Mouse (Mus musculus): ENCODE data around the gene Exoc6b.

DNA sequence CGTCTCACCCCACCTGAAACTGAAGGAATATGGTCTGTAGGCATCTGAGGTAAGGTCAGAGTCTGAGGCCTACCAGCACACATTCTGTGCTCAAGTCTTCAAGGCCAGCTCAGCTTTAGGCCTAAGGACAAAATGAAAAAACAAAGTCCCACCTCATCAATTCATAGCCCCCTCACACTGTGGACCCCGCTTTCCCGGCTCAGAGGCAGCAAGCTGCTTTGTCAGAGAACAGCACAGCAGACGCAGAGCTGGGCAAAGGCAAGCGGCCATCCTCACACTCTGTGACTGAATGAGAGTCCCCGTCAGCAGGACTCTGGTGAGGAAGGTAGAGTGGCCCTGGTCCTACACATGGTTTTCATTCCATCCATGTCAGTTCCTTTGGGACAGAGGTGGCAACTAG is 450.1 kb downstream of the Exoc6b start:
- no peak for TF ChIP-seq POLR2A (IDR thresholded peaks at IDR 0.05; ENCODE audit: extremely low read depth, insufficient read depth, low read length)
- TF ChIP-seq CTCF (IDR thresholded peaks at IDR 0.05; ENCODE audit: low read depth, low read length) = no peak
